Mouse (Mus musculus): Measurements from ENCODE around the gene Lgr4.

Lgr4 gene

GRCm38 (mm10) chr2:109953048-109953717, 35.7 kb downstream of the Lgr4 start:
- no peak for DNase-seq

GRCm38 (mm10) chr2:109953893-109954292, 36.4 kb downstream of the Lgr4 start:
- DNase-seq: no peak

- DNase-seq: no peak
Observed at GRCm38 (mm10) chr2:109955060-109955459, 37.6 kb downstream of the Lgr4 start.

- DNase-seq: no peak
Observed at GRCm38 (mm10) chr2:109955910-109956309, 38.5 kb downstream of the Lgr4 start.

GRCm38 (mm10) chr2:109956785-109957184, 39.3 kb downstream of the Lgr4 start:
- no peak for DNase-seq

- no peak for DNase-seq
Observed at GRCm38 (mm10) chr2:109958692-109959406, 41.4 kb downstream of the Lgr4 start.

GRCm38 (mm10) chr2:109959407-109960075, 42.1 kb downstream of the Lgr4 start:
- DNase-seq: no peak

GRCm38 (mm10) chr2:109960246-109960645, 42.8 kb downstream of the Lgr4 start:
- DNase-seq: no peak

GRCm38 (mm10) chr2:109961174-109961573, 43.7 kb downstream of the Lgr4 start:
- no peak for DNase-seq

GRCm38 (mm10) chr2:109963591-109964258, 46.3 kb downstream of the Lgr4 start:
- DNase-seq: no peak

GRCm38 (mm10) chr2:109965753-109966420, 48.4 kb downstream of the Lgr4 start:
- DNase-seq: no peak

- no peak for DNase-seq
Observed at GRCm38 (mm10) chr2:109966863-109967262, 49.4 kb downstream of the Lgr4 start.

- DNase-seq: no peak
Observed at GRCm38 (mm10) chr2:109969381-109969780, 51.9 kb downstream of the Lgr4 start.

- DNase-seq: no peak
Observed at GRCm38 (mm10) chr2:109969926-109970532, 52.6 kb downstream of the Lgr4 start.

- DNase-seq: no peak
Observed at GRCm38 (mm10) chr2:109970744-109971410, 53.4 kb downstream of the Lgr4 start.

GRCm38 (mm10) chr2:109972310-109972709, 54.9 kb downstream of the Lgr4 start:
- DNase-seq: no peak

GRCm38 (mm10) chr2:109972922-109973321, 55.5 kb downstream of the Lgr4 start:
- DNase-seq: no peak

GRCm38 (mm10) chr2:109974807-109975206, 57.4 kb downstream of the Lgr4 start:
- DNase-seq: no peak

- no peak for DNase-seq
Observed at GRCm38 (mm10) chr2:109976181-109976580, 58.7 kb downstream of the Lgr4 start.

- DNase-seq: no peak
Observed at GRCm38 (mm10) chr2:109977322-109977721, 59.9 kb downstream of the Lgr4 start.

- no peak for DNase-seq
Observed at GRCm38 (mm10) chr2:109979209-109979608, 61.8 kb downstream of the Lgr4 start.

GRCm38 (mm10) chr2:109983435-109983834, 66.0 kb downstream of the Lgr4 start:
- no peak for DNase-seq

Data from thymus, postnatal 25 days (tissue).